17 mouse cellular contexts compared by ENCODE assay signal in genomic region chr13:39334874-39335273, GRCm38 (mm10).
"Had no signal": no experiment of that assay in that cellular context is flagged by ENCODE, and none has a peak within 500 bp of the region (broad histone marks: within the 10 kb centered on the region; RNA-seq: fewer than 3 reads in every experiment).

No protein-coding gene starts in this region.

- H3K4me3 ChIP-seq: midbrain, embryonic 10.5 days; midbrain, embryonic 12.5 days; myocyte; neural tube, embryonic 13.5 days; neural tube, embryonic 15.5 days had no signal

- ATAC-seq: midbrain, embryonic 16.5 days had no signal

- H3K27ac ChIP-seq: midbrain, embryonic 10.5 days; midbrain, embryonic 12.5 days; neural tube, embryonic 13.5 days; neural tube, embryonic 15.5 days had no signal

- H3K4me1 ChIP-seq: midbrain, embryonic 10.5 days; midbrain, embryonic 12.5 days; neural tube, embryonic 13.5 days; neural tube, embryonic 15.5 days had no signal

- H3K9ac ChIP-seq: lung, embryonic 14.5 days; midbrain, embryonic 12.5 days; neural tube, embryonic 13.5 days; neural tube, embryonic 15.5 days had no signal

- H3K36me3 ChIP-seq: midbrain, embryonic 10.5 days; midbrain, embryonic 12.5 days; neural tube, embryonic 13.5 days; neural tube, embryonic 15.5 days had no signal

- H3K9me3 ChIP-seq: midbrain, embryonic 10.5 days; midbrain, embryonic 12.5 days; neural tube, embryonic 13.5 days; neural tube, embryonic 15.5 days had no signal

- DNase-seq: lung, adult 18-20 months; lung, embryonic 14.5 days; lung, postnatal 10 days; lung, postnatal 4 days; midbrain, embryonic 14.5 days; retina, postnatal 1 day; right cerebral cortex, postnatal 14 days; spleen, adult 18-20 months; thymus, adult 18-20 months; thymus, postnatal 25 days; thymus, postnatal 4 days had no signal

- H3K4me2 ChIP-seq: lung, embryonic 14.5 days; midbrain, embryonic 12.5 days; neural tube, embryonic 13.5 days; neural tube, embryonic 15.5 days had no signal

- H3K27me3 ChIP-seq: midbrain, embryonic 12.5 days; neural tube, embryonic 13.5 days; neural tube, embryonic 15.5 days had no signal
